Mouse (Mus musculus) lung, postnatal 4 days (tissue): ENCODE measurements around the gene Bricd5.

Source experiments
- DNase-seq, 2 experiments: peaks; one replicate each; pipeline ENCODE4 v3.0.0; 2021

Bricd5 gene

GRCm38 (mm10) chr17:24488186-24488661, 14.5 kb downstream of the Bricd5 start, which contains the start of gene Caskin1:
Caskin1 (plus strand) TSS chr17:24488601.
- peak; percentile 34 to 43 for DNase-seq

DNA sequence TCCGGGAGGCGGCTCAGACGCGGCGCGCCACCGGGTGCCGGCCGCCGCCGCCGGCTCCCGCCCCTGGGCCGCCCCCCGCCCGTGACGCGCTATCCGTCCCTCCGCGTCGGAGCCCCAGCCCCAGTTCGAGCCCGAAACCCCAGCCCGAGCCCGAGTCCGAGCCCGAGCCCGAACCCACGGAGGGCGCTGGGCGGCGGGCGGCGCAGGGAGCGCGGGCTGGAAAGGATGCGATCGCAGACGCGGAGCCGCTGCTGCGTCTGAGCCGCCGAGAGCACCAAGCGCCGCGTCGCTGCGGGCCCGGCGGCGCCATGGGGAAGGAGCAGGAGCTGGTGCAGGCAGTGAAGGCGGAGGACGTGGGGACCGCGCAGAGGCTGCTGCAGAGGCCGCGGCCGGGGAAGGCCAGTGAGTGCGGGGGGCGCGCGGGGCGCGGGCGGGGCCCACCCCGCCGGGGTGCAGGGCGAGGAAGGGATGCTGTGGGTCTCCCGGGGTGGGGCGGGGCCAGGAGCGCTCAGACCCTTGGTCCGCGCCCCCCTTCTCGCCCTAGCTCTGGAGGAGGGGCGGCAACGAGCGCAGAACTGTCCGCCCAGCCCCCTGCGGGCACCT, 15.1 kb downstream of the Bricd5 start:
- DNase-seq = peak in 1 of 2 experiments; percentile 31

DNA sequence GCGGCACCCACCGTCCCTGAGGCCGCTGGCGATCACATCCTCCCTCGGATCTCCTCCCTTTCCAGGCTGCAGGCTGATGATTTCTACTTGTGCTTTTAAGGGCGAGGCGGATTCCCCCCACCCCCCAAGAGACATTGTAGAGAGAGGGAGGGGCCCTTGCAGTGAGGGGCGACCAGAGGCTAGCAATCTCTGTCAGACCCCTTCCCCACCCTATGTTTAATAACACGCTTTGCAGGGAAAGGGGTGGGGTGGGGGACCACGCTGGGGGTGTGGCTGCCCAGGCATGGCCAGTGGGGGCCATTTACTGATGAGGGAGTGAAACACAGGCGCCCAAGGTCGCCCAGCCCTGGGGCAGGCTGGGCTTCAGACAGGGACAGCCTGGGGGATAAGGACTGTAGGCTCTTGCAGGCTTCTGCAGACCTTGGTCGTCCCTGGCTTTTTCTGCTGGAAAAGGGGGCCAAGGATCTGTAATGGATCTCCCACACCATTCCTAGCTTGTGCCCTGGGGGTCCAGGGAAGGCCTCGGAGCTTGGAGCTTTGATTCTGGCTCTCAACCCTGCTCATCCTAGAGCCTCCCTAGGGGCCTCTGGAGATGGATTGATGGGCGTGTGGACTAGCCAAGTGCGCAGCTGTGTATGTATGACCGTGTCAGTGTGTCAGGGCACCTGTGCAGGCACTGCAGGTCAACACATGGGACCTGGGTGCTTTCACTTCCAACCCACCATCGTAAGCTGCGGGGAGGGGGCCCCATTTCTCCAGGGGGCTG, 15.8 kb downstream of the Bricd5 start:
- peak in 1 of 2 experiments; percentile 17 for DNase-seq

GRCm38 (mm10) chr17:24490399-24490798, 16.7 kb downstream of the Bricd5 start:
- no peak for DNase-seq

- DNase-seq = peak in 1 of 2 experiments; percentile 68
Measured at GRCm38 (mm10) chr17:24494627-24495335, 21.1 kb downstream of the Bricd5 start.

GRCm38 (mm10) chr17:24495443-24495842, 21.8 kb downstream of the Bricd5 start:
- no peak for DNase-seq

DNA sequence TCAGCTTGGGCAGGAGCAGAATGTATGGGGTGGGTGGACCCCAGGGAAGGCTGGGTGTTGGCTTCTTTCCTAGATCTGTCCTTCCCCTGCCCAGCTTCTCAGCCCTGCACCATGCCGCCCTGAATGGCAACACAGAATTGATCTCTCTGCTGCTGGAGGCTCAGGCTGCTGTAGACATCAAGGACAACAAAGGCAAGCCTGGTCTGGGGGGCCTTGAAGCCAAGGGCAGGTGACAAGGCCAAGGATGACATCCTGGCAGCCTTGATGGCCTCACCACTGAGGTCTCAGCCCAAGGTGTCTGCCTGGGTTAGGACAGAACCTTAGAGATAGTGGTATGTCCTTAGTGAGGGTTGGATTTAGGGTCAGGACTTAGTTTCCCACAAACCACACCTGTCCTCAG, 22.3 kb downstream of the Bricd5 start:
- DNase-seq = no peak

DNA sequence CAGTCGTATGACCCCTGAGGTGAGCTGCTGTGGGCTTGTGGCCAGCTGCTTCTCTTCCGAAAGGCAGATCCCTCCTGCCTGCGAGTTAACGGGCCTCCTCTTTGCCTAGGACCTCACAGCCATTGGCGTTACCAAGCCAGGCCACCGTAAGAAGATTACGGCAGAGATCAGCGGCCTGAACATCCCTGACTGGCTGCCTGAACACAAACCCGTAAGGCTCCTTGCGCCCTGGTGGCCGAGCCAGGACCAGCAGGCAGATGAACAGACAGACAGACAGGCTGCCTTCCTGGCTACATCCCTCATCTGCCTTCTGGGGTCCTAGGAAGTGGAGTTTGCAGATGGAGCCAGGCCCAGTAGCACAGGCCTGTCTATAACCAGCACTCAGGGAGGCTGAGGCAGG, 28.5 kb downstream of the Bricd5 start:
- peak in 1 of 2 experiments; percentile 34 for DNase-seq

GRCm38 (mm10) chr17:24504085-24504484, 30.4 kb downstream of the Bricd5 start:
- DNase-seq = no peak

- no peak for DNase-seq
Measured at GRCm38 (mm10) chr17:24505286-24505955, 31.7 kb downstream of the Bricd5 start.

- DNase-seq = no peak
Measured at GRCm38 (mm10) chr17:24506332-24507070, 32.8 kb downstream of the Bricd5 start.

- no peak for DNase-seq
Measured at GRCm38 (mm10) chr17:24507129-24507664, 33.5 kb downstream of the Bricd5 start.

GRCm38 (mm10) chr17:24507806-24508460, 34.2 kb downstream of the Bricd5 start:
- no peak for DNase-seq

GRCm38 (mm10) chr17:24513609-24514008, 39.9 kb downstream of the Bricd5 start:
- DNase-seq = peak; percentile 65 to 75

DNA sequence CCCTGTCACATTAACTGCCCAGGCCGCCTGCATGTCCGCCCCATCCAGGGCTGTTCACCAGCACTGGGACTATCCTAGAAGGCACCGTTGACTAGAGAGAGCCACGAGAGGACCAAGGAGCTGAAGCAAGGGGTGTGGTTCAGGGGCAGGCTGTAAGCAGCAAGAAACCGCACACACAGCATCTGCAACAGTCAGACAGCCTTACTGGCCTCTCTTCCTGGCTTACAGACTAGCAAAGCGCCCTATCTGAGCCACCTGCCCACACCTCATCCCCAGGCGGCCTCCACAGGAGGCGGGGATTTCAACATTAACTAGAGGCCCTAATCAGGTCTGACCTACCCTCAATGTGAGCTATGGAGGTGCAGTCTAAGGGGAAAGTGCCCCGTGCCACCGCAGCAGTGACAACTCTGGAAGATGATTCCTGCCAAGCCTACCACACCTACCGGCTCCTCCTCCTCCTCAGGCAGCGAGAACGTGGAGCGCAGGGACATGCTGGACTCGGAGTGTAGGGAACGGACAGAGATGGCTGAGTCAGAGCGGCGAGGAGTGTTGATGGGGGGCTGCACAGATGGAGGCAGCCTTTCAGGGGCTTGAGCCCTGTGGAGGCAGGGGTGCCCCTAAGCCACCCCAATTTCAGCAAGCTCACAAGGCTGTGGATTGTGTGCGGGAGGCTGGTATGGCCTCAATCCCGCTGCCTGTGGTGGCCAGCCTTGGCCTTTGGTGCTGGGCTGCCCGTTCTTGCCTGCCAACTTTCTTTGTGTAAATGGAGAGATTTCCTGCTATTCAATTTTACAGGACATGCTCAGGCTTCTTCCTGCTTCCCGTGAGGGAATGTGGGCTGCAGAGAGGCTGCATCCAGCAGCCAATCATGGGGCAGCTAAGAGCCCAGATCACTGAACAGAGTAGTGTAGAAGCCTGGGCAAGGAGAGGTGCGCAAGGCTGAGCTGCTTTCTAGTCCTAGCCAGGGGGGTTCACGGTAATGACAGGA, 40.9 kb downstream of the Bricd5 start:
- peak; percentile 52 to 76 for DNase-seq

DNA sequence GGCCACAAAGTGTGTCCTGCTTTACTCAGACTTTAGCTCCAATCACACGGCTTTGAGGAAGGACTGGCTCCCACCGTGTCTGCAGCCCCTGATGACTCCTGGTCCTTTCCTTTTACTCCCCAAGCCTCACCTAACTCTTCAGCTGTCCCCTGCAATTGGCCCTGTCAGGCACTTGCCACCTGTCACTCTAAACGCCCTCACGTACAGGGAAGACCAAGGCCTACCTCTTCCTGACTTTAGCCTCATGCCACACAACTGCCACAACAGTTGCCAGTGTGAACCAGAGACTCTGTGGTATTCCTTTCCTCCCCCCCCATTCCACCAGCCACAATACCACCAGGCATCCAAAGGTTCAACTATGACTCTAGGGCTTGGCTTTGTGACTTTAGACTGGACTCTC, 46.8 kb downstream of the Bricd5 start:
- no peak for DNase-seq

- peak in 1 of 2 experiments; percentile 39 for DNase-seq
Measured at GRCm38 (mm10) chr17:24524734-24525133, 51.0 kb downstream of the Bricd5 start.
